Mouse (Mus musculus) activated CD4-positive, CD25-positive, alpha-beta regulatory T cell, adult 4 months (primary cell): ENCODE results near the gene Cd4. TPM values are rescaled to one million over a fixed set of nuclear protein-coding genes. Genes with fewer than 3 reads are reported as not detected.
A peak's percentile ranks its signal among the peaks of the same experiment; 100 is the strongest.

Source experiments
- ATAC-seq: one replicate; pipeline ENCODE4 v1.8.0; 2017
- polyA plus RNA-seq, 2 experiments: library from polyadenylated mRNA; unstranded; fragments of 100-300 nt; shearing (Covaris generic); gene quantifications; one replicate each; pipeline ENCODE4 v1.2.1; 2017

Gene Cd4
- polyA plus RNA-seq, 2 experiments from 2014 or later, result 240 to 401 TPM

- ATAC-seq, result no peak
Measured at GRCm38 (mm10) chr6:124883351-124883750, 4.7 kb downstream of the Cd4 start.

- no peak for ATAC-seq
Measured at GRCm38 (mm10) chr6:124881821-124882220, 6.2 kb downstream of the Cd4 start.

GRCm38 (mm10) chr6:124879390-124879789, 8.6 kb downstream of the Cd4 start:
- no peak for ATAC-seq

GRCm38 (mm10) chr6:124874348-124874747, 13.7 kb downstream of the Cd4 start:
- ATAC-seq, result no peak

DNA sequence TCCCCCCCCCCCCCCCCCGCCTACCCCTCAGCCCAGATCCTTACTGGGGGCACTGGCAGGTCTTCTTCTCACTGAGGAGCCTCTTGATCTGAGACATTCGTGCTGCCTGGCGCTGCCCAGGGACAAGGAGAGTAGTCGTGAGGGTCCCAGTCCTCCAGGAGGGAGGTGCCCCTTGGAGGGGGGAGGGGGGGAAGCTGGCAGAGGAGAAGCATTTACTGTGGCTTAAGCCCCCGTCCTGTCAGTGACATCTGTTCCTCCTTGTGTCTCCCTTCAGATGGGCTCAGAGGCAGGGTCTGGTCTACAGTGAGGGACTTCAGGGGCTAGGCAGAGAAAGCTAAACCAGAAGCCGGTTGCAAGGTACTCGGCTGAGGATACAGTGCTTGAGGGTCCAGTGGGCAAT, 21.5 kb downstream of the Cd4 start:
- ATAC-seq, result no peak

GRCm38 (mm10) chr6:124865766-124866362, 22.2 kb downstream of the Cd4 start:
- ATAC-seq, result no peak

- peak; percentile 47 for ATAC-seq
Measured at GRCm38 (mm10) chr6:124863658-124864298, 24.2 kb downstream of the Cd4 start, which contains the start of gene Gpr162. Gpr162 (minus strand) TSS chr6:124863983.

DNA sequence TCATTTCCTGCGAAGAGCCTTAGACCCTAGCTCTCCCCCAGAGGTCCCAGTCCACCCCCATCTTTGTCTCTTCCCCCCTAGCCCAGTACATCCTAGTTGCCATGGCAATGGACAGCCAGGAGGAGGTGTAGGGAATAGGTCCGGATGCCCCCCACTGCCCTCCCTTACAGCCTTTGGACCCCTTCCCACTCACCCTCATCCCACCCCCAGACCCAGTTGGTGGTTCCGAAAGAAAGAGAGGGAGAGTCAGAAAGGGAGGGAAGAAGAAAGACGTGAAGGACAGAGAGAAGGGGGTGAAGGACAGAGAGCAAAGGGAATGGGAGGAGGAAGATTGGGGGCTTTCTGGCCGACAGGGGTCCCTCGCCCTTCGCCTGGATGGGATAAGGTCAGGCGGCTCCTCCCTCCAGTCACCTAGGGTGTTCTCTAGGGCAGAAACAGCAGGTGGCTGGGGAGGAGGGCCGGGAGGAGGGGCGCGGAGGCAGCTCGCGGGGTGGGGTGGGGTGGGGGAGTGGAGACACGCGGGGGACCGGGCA, 24.8 kb downstream of the Cd4 start:
- no peak for ATAC-seq

- ATAC-seq, result no peak
Measured at GRCm38 (mm10) chr6:124862406-124863124, 25.5 kb downstream of the Cd4 start.

GRCm38 (mm10) chr6:124861802-124862201, 26.2 kb downstream of the Cd4 start:
- no peak for ATAC-seq

DNA sequence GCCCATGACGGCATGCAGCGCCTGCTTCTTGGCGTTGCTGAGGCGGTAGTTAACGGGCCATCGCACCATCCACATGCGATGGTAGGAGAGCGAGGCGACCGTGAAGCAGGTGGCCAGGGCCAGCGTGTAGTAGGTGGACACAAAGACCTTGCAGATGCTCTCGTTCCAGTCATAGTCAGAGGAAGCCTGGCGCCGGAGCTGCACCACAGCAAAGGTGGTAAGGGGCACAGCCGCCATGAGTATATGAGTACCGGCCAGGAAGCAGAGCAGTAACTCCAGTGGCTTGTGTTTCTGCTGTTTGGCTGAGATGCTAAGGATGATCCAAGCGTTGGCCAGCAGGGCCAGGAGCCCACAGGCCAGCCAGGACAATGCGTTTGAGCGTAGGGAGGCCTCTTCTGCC, 26.8 kb downstream of the Cd4 start:
- ATAC-seq, result no peak

- ATAC-seq, result no peak
Measured at GRCm38 (mm10) chr6:124860511-124860910, 27.5 kb downstream of the Cd4 start.

DNA sequence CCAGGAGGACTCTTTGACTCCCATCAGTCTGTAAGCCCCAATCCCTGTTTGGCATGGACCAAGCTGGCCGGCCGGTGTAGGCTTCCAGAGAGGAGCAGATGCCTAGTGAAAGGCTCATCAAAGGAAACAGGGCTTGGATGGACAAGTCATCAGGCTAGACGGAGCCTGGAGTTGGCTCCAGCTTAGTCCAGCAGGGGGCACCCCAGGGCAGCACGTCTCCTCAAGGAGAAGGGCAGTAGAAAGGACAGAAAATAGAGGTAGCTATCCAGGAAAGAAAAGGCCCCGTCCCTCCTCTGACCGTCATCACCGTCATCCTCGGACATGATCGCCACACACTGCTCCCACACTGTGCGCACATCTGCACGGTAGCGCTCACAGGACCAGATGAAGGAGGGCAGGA, 28.3 kb downstream of the Cd4 start:
- ATAC-seq, result peak; percentile 44

- no peak for ATAC-seq
Measured at GRCm38 (mm10) chr6:124858561-124859318, 29.3 kb downstream of the Cd4 start.

- ATAC-seq, result no peak
Measured at GRCm38 (mm10) chr6:124857840-124858530, 30.0 kb downstream of the Cd4 start.

DNA sequence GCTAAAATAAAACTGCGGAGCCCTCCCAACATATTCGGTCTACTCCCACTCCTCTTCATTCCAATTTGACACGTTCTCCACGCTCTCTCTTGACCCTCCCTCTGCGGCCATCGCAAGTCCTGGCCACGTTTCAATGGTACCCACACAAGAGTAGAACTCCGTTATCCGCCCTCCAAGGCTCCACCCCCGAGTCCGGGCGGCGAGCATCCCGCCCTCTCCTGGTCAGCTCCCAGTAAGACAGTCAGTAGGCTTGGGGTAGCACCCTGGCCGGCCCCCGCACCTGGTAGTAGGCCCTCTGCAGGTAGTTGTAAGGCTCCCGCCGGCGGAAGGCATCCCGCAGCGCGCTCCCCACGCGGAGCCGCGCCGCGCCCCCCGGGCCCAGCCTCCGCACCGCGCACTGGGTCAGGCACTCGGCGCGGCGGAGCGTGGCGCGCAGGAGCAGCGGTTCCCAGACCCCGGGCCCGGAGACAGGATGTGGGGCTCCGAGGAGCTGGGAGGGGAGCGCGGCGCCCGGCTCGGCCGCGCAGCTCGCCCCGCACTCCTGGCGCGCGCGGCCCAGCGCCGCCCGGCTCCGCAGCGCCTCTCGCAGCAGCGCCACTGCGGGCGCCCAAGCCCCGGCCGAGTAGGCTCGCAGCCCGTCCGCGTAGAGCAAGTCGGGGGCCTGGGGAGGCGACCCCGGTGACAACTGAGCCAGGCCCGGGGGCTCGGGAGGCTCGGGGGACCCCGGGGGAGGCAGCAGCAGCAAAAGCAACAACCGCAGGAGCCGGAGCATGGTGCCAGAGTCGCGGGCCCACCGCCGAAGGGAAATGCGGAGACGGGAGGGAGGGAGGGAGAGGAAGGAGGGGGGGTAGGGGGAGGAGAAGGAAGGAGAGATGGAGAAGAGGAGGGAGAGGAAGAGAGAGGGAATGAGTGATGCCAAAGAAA, 30.8 kb downstream of the Cd4 start, which contains the start of gene P3h3:
Gene P3h3, minus strand, starts transcription at position 837 of the 924 bp plus-strand sequence.
- ATAC-seq, result peak; percentile 81

DNA sequence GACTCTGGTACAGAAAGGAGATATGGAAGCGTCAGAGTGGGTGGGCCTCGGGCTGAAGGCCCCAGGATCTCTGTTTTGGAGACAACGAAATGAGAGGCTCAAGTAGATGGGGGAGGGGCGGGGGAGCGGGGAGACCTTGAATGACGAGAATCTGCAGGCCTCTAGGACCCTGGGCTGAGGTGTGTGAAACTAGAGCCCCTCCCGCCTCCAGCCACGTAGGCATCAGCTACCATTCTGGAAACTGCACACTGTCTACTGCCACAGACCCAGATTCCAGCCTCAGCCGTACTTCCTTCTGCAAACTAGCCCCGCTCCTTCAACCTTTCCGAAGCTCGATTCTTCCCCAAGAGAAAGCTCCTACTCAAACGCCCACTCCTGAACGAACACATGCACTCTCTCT, 31.7 kb downstream of the Cd4 start:
- no peak for ATAC-seq

GRCm38 (mm10) chr6:124854647-124855046, 33.4 kb downstream of the Cd4 start:
- no peak for ATAC-seq

DNA sequence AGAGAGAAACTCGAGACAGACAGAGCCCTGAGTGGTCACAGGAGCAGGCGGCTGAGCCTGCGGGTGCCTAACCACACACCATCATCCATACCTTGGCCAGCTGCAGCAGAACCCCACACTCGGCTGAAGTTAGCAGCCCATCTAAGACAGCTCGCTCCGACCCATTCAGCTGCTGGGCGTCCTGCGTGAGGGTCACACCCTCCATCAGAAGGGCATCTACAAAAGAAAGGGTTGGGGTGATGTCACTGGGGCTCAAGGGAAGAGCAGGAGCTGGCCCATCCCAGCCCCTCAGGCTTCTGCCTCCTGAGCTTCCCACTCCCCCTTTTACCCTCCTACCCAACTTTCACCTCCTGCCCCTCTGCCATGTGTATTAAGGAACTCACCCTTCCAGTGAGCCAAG, 37.5 kb downstream of the Cd4 start:
- ATAC-seq, result no peak

DNA sequence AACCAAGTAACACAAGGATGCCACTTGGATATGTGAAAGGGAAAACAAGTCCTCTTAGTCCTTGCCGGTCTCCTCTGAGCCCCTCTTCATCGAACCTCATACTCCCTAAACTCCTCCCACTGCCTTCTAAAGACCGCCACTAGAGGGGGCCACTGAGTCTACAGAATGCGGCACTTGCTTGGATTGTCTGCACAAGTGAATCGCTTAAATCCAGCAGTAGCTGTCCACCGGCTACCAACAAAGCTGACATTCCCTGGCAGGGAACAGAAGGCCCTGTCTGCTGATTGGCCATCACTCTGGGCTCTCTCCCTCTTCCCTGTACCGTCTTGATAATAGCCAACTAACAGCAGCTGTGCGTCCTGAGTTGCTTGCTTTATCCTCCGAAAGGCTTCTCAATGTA, 40.7 kb downstream of the Cd4 start:
- peak; percentile 85 for ATAC-seq
